Mouse (Mus musculus): ENCODE measurements around the gene Ccdc7a. TPM values are rescaled to one million over a fixed set of nuclear protein-coding genes. Genes with fewer than 3 reads are reported as not detected.

Gene Ccdc7a
- total RNA-seq, 1 experiment from 2014 or later = not detected

DNA sequence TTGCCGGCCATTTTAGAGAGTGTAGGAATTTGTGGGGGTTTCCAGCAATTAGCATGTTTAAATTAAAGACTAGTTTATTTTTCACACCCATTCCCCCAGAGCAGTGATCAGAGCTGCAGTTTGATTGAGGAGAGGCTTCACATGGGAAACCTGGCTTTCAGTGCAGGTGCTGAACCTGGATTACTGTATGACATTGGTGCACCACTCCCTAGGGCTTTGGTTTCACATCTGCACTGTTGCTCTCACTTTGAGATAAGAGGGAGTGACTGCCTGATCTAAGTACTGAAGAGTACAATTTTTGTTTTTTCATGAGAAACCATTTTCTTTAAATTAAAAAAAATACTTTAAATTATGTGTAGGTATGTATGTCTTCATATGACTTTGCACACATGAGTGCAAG, 375.3 kb downstream of the Ccdc7a start:
- ATAC-seq (ENCODE audit: extremely low read depth, insufficient number of reproducible peaks, low FRiP score, poor library complexity, severe bottlenecking) = no peak

DNA sequence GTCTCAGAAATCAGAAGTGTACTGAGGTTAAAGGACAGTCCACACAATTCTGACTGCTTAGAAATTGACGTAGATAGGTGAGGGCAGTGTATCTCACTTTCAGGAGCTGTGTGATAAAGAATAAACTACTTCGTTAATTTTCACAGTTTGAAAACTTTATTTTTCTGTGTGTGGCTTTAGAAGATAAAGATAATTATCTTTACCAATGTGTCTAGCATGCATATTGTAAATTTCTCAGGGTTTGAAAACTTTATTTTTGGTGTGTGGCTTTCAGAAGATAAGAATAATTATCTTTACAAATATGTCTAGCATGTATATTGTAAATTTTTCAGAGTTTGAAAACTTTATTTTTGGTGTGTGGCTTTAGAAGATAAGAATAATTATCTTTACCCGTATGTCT, 376.6 kb downstream of the Ccdc7a start:
- no peak for ATAC-seq (ENCODE audit: extremely low read depth, insufficient number of reproducible peaks, low FRiP score, poor library complexity, severe bottlenecking)

DNA sequence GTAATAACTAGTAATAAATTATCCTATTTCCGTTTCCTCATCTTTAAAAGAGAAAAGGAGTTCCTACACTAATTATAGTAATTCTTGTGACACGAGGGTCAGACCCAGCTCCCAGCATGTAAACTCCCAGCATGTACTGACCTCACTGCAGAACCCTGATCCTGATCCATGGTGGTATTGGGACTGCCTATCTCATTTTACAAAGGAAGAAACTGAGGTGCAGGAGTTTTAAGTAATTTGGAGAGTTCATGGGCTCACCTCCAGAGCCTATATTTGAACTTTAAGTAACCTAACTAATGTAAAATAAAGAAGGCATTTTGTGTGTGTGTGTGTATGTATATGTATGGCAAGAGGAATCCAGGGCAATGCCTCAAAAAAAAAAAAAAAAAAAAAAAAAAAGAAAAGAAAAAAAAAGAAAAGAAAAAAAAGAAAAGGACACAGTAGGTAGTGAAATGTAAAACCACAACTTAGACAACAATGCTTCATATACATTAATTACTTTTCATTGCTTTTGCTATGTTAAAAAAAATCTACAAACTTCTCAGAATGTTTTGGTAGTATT, 378.8 kb downstream of the Ccdc7a start:
- ATAC-seq (ENCODE audit: extremely low read depth, insufficient number of reproducible peaks, low FRiP score, poor library complexity, severe bottlenecking) = no peak

DNA sequence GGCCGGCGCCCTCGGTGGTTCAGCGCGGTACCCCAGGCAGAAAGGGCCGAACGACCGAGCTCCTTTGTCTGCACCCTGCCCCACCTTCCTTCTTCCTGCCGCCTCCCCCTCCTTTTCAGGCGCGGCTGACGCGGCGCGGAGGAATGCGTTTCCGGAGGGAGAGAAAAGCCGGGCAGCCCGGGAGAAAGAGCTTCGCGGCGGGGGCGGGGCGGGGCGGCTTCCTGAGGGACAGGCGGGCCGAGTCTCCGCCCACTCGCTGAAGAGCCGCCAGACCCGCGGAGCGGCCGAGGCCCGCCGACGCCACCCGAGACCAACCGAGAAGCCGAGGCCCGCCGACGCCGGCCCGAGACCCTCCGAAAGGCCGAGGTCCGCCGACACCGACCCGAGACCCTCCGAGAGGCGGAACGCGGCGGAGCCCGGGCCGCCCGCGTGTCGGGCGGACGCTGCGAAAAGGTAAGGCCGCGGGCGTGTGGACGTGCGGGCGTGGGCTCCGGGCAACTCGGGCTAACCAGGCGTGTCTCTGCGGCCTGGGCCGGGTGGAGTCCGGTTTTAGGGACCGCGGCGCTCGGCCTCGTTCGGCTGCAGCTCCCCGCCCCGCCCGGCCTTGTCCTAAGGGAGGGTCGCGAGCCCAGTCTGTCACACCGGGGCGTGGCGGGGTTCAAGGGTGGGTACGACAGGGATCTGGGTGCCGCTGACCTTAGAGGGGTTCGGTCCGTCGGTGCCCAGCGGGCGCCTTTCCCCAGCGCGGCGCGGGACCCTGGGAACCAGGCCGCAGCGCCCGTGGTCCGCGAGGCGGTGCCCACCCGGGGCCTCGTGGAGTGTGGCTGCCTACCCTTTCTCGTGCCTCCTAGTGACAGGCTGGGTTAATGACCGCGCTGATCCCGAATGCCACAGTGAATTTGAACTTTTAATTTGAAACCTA, 379.5 kb downstream of the Ccdc7a start, which contains the start of gene Itgb1:
Itgb1 (plus strand) TSS at position 148 of the 922 bp plus-strand sequence.
- peak; percentile 57 for ATAC-seq (ENCODE audit: extremely low read depth, insufficient number of reproducible peaks, low FRiP score, poor library complexity, severe bottlenecking)

DNA sequence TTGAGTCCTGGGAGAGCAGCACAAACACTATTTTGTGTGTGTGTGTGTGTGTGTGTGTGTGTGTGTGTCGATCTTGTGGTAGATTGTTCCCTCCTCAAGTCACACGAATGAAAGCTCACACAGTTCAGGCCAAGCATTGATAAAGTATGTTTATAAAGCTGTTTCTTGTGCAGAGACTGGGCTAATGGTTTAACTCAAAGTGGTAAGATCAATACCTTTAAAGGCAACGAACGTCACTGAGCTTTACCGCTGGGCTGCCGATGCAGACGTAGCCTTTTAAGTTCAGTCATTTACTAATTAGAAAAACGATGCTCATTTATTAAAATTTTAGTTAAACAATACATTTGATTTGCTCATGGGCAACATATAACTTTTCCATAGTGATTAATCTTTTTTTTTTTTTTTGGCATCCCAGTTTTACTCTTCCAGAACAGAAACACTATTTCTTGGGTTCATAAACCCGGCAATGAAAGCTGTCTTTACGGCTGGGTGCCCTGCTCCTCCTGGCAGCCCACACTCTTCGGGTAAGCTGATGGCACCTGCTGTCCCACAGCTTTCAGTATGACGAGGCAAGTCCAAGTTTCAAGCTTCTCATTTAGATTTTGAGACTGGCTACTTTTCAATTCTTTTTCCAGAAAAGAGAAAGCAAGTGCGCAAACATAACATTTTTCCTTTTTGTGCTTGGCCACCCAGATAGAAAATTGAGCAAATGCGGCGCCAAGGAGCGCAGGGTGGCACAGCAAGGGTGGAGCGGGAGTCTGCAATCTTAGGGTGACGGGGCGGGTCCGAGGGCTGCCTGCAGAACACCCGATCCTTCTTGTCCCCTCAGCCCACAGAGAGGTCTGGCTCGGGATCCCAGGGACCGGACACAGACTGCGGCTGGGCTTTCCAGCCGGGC, 380.5 kb downstream of the Ccdc7a start:
- no peak; the same call in 1 of the 2 replicates for ATAC-seq (ENCODE audit: extremely low read depth, insufficient number of reproducible peaks, low FRiP score, poor library complexity, severe bottlenecking)

Other genes with a start within 250 kb of the Ccdc7a start
- 0.61 TPM in 1 of 2 replicates, not detected in the other for gene Ccdc7b, start 1.6 kb upstream of the Ccdc7a start, total RNA-seq (2017)
- not detected in 2 replicates for gene Gm10999, start 66.1 kb upstream of the Ccdc7a start, total RNA-seq (2017)
- gene 2610044O15Rik8, start 168.9 kb upstream of the Ccdc7a start, total RNA-seq (2017) = 17.4 and 17.7 TPM in 2 replicates

Measured in neutrophil, adult 5-6 weeks (primary cell).